Mouse (Mus musculus): ENCODE results near the gene Ern2.

Gene Ern2

GRCm38 (mm10) chr7:122186043-122186442 is at the start of gene Ern2:
Gene Ern2, minus strand, starts transcription at chr7:122186207.
- DNase-seq (ENCODE audit: extremely low read depth, low read depth, low spot score), result no peak

- no peak for DNase-seq (ENCODE audit: extremely low read depth, low read depth, low spot score)
Observed at GRCm38 (mm10) chr7:122230866-122231265, 44.9 kb upstream of the Ern2 start.

GRCm38 (mm10) chr7:122229916-122230315 is 43.9 kb upstream of the Ern2 start:
- no peak for DNase-seq (ENCODE audit: extremely low read depth, low read depth, low spot score)

- DNase-seq (ENCODE audit: extremely low read depth, low read depth, low spot score), result no peak
Observed at GRCm38 (mm10) chr7:122229306-122229705, 43.3 kb upstream of the Ern2 start.

- no peak for DNase-seq (ENCODE audit: extremely low read depth, low read depth, low spot score)
Observed at GRCm38 (mm10) chr7:122226744-122227143, 40.7 kb upstream of the Ern2 start.

- no peak for DNase-seq (ENCODE audit: extremely low read depth, low read depth, low spot score)
Observed at GRCm38 (mm10) chr7:122226020-122226742, 40.2 kb upstream of the Ern2 start.

GRCm38 (mm10) chr7:122219315-122219801 is 33.4 kb upstream of the Ern2 start, which contains the start of gene Chp2:
Gene Chp2, plus strand, starts transcription at chr7:122219496.
- DNase-seq (ENCODE audit: extremely low read depth, low read depth, low spot score), result no peak

GRCm38 (mm10) chr7:122208276-122209021 is 22.4 kb upstream of the Ern2 start:
- no peak for DNase-seq (ENCODE audit: extremely low read depth, low read depth, low spot score)

- no peak for DNase-seq (ENCODE audit: extremely low read depth, low read depth, low spot score)
Observed at GRCm38 (mm10) chr7:122206121-122206520, 20.1 kb upstream of the Ern2 start.

- no peak for DNase-seq (ENCODE audit: extremely low read depth, low read depth, low spot score)
Observed at GRCm38 (mm10) chr7:122203936-122204335, 17.9 kb upstream of the Ern2 start.

GRCm38 (mm10) chr7:122199296-122199695 is 13.3 kb upstream of the Ern2 start:
- no peak for DNase-seq (ENCODE audit: extremely low read depth, low read depth, low spot score)

- no peak for DNase-seq (ENCODE audit: extremely low read depth, low read depth, low spot score)
Observed at GRCm38 (mm10) chr7:122197306-122197705, 11.3 kb upstream of the Ern2 start.

- no peak for DNase-seq (ENCODE audit: extremely low read depth, low read depth, low spot score)
Observed at GRCm38 (mm10) chr7:122196771-122197170, 10.8 kb upstream of the Ern2 start.

GRCm38 (mm10) chr7:122193919-122194318 is 7.9 kb upstream of the Ern2 start:
- no peak for DNase-seq (ENCODE audit: extremely low read depth, low read depth, low spot score)

GRCm38 (mm10) chr7:122191097-122191496 is 5.1 kb upstream of the Ern2 start:
- DNase-seq (ENCODE audit: extremely low read depth, low read depth, low spot score), result no peak

GRCm38 (mm10) chr7:122189484-122189883 is 3.5 kb upstream of the Ern2 start:
- no peak for DNase-seq (ENCODE audit: extremely low read depth, low read depth, low spot score)

GRCm38 (mm10) chr7:122184569-122184968 is 1.4 kb downstream of the Ern2 start:
- DNase-seq (ENCODE audit: extremely low read depth, low read depth, low spot score), result no peak

GRCm38 (mm10) chr7:122180720-122181119 is 5.3 kb downstream of the Ern2 start:
- no peak for DNase-seq (ENCODE audit: extremely low read depth, low read depth, low spot score)

- no peak for DNase-seq (ENCODE audit: extremely low read depth, low read depth, low spot score)
Observed at GRCm38 (mm10) chr7:122171613-122172012, 14.4 kb downstream of the Ern2 start.

- no peak for DNase-seq (ENCODE audit: extremely low read depth, low read depth, low spot score)
Observed at GRCm38 (mm10) chr7:122170705-122171104, 15.3 kb downstream of the Ern2 start.

- no peak for DNase-seq (ENCODE audit: extremely low read depth, low read depth, low spot score)
Observed at GRCm38 (mm10) chr7:122167203-122167602, 18.8 kb downstream of the Ern2 start.

- no peak for DNase-seq (ENCODE audit: extremely low read depth, low read depth, low spot score)
Observed at GRCm38 (mm10) chr7:122163766-122164165, 22.2 kb downstream of the Ern2 start.

All from fat pad, adult 2 months (tissue).